Mouse (Mus musculus) lung, postnatal 36 days (tissue): ENCODE results near the gene Crybb1.
A peak's percentile ranks its signal among the peaks of the same experiment; 100 is the strongest.

Source experiments
- DNase-seq: peaks from one replicate; pipeline ENCODE4 v3.0.0; 2022; ENCODE audit warnings: mixed read lengths

Crybb1 gene

DNA sequence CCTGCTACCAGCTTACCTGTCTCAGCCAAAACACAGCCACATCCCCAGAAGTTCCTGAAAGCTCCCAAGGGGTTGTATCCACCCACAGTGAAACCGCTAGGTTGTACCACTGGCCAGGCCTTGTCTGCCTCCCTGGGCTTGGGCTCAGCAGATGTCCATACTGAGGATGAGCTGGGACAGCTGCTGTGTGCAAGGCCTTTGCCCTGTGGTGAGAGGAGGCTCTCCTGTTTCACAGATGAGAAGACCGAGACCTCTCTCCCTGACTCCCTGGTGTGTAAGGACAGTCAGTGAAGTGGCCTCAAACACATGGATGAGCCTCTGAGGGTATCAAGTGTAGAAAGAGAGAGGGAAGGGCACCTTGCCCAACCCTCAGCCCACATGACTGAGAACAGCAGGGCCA lies 32.0 kb downstream of the Crybb1 start:
- no peak for DNase-seq

GRCm38 (mm10) chr5:112288193-112289141 lies 32.9 kb downstream of the Crybb1 start:
- DNase-seq, result peak; percentile 79

GRCm38 (mm10) chr5:112289236-112289635 lies 33.6 kb downstream of the Crybb1 start:
- DNase-seq, result peak; percentile 57

- DNase-seq, result no peak
Observed at GRCm38 (mm10) chr5:112289819-112290535, 34.4 kb downstream of the Crybb1 start.

DNA sequence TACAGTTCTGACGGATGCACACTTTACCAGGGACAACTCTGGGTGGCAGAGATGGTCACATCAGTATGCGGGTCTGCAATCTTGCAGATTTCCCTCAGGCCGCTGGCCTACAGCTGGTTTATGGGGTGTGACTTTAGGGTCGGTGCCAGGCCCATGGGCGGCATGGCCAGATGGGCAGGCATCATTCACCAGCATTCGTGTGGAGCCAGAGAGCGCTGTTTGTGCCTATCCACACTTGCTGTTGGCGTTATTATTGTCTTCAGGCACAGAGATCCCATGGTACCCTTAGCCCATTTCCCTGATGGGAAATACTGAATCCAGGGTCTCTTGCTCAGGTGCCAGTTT lies 34.9 kb downstream of the Crybb1 start:
- DNase-seq, result no peak

- DNase-seq, result no peak
Observed at GRCm38 (mm10) chr5:112291866-112292265, 36.3 kb downstream of the Crybb1 start.

- DNase-seq, result no peak
Observed at GRCm38 (mm10) chr5:112292343-112292980, 36.8 kb downstream of the Crybb1 start.

- no peak for DNase-seq
Observed at GRCm38 (mm10) chr5:112293800-112294199, 38.2 kb downstream of the Crybb1 start.

DNA sequence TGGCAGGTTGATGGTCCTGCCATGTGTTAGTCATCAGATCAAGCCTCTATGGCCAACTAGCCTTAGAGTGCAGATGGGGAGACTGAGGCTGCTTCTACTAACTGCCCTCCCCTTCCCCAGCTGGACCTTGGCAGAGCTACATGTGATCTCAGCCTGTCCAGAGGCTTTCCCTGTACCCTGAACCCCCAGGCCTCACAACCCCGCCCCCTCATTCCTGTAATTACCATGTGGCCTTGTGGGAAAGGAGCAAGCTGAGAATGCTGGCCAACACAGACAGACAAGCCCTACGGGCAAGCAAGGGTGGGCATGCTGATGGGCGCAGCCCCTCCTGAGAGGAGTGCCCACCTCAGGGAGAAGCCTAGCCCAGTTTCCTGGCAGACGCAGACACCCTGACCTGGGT lies 39.1 kb downstream of the Crybb1 start:
- no peak for DNase-seq

DNA sequence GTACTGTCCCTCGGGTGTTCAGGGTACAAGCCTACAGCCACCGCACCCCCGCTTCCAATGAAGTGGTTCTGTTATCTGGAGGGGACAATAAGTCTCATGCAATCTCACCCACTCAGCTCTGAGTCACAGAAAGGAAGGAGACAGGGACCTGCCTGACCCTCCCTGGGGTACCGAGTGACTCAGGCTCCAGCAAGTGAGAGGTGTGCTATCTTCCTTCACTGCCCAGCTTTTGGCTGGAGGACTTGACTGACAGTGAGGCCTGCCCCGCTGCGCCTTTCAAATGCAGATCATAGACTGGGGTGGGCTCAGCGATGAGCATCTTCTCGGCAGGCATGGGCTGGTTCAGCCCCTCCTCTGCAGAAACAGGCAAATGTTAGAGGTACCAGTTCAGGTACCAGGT lies 39.5 kb downstream of the Crybb1 start:
- DNase-seq, result no peak

DNA sequence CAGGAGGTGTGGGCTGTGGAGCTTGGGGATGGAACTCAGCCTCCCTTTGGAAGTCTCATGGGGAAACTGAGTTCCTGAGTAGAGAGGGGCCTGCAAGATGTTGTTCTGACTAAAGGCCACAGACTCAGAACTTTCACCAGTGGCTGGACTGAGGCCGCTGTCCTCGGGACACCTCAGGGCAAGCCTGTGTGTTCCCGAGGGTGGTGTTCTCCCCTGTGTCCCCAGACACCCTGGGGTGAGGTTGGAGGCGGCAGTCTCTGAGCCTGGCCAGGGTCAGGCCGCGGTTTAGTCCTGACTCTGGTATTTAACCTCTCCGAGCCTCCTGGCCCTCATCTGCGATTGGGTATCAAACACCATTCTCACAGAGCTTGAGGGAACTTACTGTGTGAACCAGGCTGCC lies 39.9 kb downstream of the Crybb1 start:
- DNase-seq, result no peak

DNA sequence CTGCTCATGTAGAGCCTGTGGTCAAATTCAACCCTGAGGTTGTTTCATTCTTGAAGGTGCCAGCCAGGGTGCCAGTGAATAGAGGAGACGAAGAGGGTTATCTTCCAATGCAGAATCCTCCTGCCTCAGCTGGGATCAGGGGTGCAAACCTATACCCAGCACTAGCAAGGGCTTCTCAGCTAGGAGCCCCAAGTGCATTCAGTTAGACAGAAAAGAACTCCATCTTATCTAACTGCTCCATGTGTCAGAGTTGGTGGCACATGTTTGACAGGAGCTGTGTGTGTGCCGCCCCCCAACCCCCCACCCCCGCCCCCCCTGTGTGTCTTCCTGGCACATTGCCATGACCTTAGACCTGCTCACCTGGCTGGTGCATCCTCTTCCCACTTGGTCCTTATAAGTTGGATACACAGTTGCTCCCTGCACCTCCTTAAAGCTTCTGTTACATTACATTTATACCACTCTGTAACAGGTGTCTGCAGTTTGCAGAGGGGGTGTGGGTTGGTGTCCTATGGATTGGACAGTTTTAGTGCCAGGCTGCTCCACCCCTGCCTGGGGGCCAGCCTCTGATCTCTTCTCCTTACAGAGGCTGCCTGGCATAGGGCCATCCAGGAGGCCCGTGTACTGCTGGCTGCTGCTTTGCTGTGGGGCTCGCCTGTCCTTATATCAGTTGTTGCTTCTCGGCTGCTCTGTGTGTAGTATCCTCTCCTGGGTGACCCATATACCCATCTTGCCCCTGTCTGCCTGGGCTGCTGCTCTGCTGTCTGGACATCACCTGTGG lies 41.0 kb downstream of the Crybb1 start:
- DNase-seq, result no peak

DNA sequence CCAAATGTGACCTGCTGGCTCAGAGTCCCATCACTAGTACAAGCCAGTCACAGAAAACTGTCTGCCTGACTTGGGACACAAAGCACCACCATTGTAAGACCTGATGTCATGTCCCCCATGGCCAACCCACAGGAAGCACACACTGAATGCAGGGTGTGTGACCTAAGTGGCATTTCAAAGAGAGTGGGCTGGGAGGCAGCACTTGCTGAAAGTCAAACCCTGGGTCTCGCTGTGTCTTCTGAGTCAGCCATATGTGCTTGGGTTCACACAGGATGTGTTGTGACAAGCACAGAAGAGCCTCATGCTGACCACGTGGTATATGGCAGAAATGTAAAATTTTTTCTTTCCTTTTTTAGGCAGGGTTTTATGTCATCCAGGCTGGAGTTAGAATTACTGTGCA lies 41.6 kb downstream of the Crybb1 start:
- DNase-seq, result no peak

- peak; percentile 71 for DNase-seq
Observed at GRCm38 (mm10) chr5:112298226-112298988, 42.8 kb downstream of the Crybb1 start.

GRCm38 (mm10) chr5:112299399-112299798 lies 43.8 kb downstream of the Crybb1 start:
- DNase-seq, result no peak

DNA sequence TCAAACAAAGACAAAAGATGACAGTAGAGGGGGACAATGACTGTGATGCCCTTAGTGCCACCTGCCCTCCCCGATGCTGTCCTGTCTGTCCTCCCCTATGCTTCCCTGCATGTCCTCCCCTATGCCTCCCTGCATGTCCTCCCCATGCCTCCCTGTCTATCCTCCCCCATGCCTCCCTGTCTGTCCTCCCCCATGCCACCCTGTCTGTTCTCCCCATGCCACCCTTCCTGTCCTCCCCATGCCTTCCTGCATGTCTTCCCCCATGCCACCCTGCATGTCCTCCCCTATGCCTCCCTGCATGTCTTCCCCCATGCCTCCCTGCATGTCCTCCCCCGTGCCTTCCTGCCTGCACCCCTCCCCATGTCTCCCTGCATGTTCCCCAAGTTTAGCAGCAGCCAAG lies 44.5 kb downstream of the Crybb1 start:
- no peak for DNase-seq

GRCm38 (mm10) chr5:112300721-112301308 lies 45.2 kb downstream of the Crybb1 start:
- no peak for DNase-seq

DNA sequence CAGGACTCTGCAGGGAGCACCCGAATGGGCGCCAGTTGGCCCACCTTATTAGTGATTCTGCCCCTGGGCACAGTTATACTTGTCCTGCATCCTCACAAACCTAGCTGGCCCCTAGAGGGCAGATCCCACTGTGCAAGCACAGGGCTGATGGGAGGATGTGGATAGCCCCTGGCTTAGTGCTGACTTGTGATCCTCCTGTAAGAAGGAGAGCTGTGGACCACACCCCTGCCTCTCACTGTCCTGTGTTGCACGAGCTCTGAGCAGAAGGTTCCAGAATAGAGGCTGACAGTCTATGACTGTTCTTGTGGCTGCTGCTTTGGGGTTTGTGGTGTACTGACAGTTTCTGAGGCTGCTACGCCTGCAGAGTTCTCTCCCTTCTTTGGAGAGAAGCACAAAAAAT lies 46.1 kb downstream of the Crybb1 start:
- DNase-seq, result no peak

DNA sequence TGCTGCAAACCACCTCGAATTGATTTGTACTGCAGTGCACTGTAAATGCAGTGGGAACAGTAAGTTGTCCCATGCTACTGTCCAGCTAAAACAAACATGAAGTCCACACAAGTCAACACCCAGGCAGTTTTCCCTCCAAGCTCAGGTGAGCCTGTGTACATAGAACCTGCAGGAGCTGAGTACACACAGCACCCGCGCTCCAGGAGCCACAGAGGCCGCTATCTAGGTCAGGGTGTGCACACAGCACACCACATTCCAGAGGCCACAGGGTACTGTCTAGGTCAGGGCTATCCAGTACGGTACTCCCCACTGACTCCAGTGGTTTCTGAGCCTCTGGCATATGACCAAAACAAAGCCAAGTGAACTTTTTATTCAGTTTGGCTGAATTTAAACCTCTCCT lies 46.7 kb downstream of the Crybb1 start:
- DNase-seq, result no peak

- no peak for DNase-seq
Observed at GRCm38 (mm10) chr5:112305842-112306241, 50.2 kb downstream of the Crybb1 start.

DNA sequence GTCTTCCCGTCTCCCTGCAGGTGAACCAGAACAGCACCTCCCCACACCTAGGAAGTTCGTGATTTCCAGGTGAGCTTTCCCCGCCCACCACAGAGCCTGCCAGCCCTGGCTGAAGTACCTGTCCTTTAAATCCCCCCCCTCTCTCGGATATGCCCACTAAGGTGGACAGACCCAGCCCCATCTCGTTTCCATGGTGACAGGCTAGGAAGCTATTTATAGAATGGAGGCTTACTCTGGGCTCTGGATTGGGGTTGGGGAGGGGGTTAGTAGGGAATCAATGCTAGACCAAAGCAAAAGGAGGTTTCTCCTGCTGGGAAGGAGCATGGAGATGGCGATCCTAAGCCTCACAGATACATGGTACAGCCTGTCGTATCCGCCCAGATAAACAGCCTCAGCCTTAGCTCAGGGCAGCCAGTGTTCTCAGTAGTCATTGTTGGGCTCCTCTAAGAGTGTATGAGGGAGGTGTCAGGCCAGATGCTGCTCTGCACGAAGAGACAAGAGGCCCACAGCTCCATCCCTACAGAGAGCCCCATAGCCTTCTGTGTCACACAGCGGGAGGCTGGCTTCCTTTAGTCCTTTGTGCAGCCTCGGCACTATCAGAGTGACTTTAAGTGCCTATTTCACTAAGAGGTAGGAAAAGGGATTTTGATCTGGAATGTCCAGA lies 57.7 kb downstream of the Crybb1 start:
- no peak for DNase-seq
